Mouse (Mus musculus) left cerebral cortex, postnatal 25 days (tissue): ENCODE measurements around the gene Ccl28. TPM values are rescaled to one million over a fixed set of nuclear protein-coding genes. Genes with fewer than 3 reads are reported as not detected.

Experiments
- total RNA-seq, 2 experiments: library from RNA; stranded (reverse); gene quantifications; 2 replicates each; pipeline ENCODE4 v1.2.3; 2021

Ccl28 gene
- total RNA-seq, 2 experiments from 2014 or later: 1.0 to 1.1 TPM

Other genes starting within 250 kb of the Ccl28 start
- gene Paip1, start 195.2 kb upstream of the Ccl28 start, total RNA-seq: 10 to 100 TPM; 98.2 to 98.9 TPM
- gene 4833420G17Rik, start 161.1 kb upstream of the Ccl28 start, total RNA-seq: 10 to 100 TPM; 20.8 to 24.2 TPM
- 10 to 100 TPM; 24.9 to 28.0 TPM for gene Tmem267, start 135.8 kb upstream of the Ccl28 start, total RNA-seq
- 1 to 10 TPM; 2.6 to 3.7 TPM for gene 3110070M22Rik, start 135.4 kb upstream of the Ccl28 start, total RNA-seq
- gene Hmgcs1, start 66.6 kb downstream of the Ccl28 start, total RNA-seq: 100 to 1,000 TPM; 301 to 304 TPM
- 10 to 100 TPM; 13.6 to 16.3 TPM for gene Nim1k, start 132.1 kb downstream of the Ccl28 start, total RNA-seq
- 10 to 100 TPM; 44.2 to 48.2 TPM for gene Zfp131, start 167.1 kb downstream of the Ccl28 start, total RNA-seq
- gene AF067063, start 206.4 kb downstream of the Ccl28 start, total RNA-seq: not detected
- not detected for gene D13Ertd608e, start 212.2 kb downstream of the Ccl28 start, total RNA-seq